In genomic region chr11:96314671-96315343, GRCm38 (mm10) we compare ENCODE assay signal across 7 mouse cellular contexts. TPM values are rescaled to one million over a fixed set of nuclear protein-coding genes. Genes with fewer than 3 reads are reported as not detected.
DNase-seq lines count a peak whose midpoint lies in the region; ATAC-seq and TF ChIP-seq lines count a peak whose summit lies in the region.

No protein-coding gene starts in this region.

- no peak for ATAC-seq in heart, embryonic 14.5 days (ENCODE audit: insufficient number of reproducible peaks, insufficient read depth, low FRiP score, low read depth)
- ATAC-seq in kidney, postnatal 0 days (replicated peaks; ENCODE audit: low FRiP score, low read depth) = no peak
- no peak for ATAC-seq in midbrain, embryonic 11.5 days (ENCODE audit: low FRiP score)

- WGBS in heart, embryonic 14.5 days = 2% methylated on average over 34 of the region's 34 CpGs
- 4% methylated on average over 34 of the region's 34 CpGs for WGBS in kidney, postnatal 0 days
- 9% methylated on average over 33 of the region's 34 CpGs for WGBS in macrophage (ENCODE audit: missing documents)
- under 1% methylated on average over 34 of the region's 34 CpGs for WGBS in midbrain, embryonic 11.5 days

- H3K27me3 ChIP-seq in heart, embryonic 14.5 days (ENCODE audit: control insufficient read depth, insufficient read depth, low read length) = peaks cover 98% of the 10 kb centered on the region
- no peaks in the 10 kb centered on the region for H3K27me3 ChIP-seq in kidney, postnatal 0 days (ENCODE audit: insufficient read depth, low read length)
- peaks cover 100% of the 10 kb centered on the region for H3K27me3 ChIP-seq in midbrain, embryonic 11.5 days (ENCODE audit: control insufficient read depth, insufficient read depth, low read length)

- DNase-seq in adrenal gland, postnatal 10 days = peak; percentile 71
- DNase-seq in kidney, postnatal 0 days (ENCODE audit: low spot score) = no peak
- DNase-seq in cerebellum, adult 18-20 months = no peak
- no peak for DNase-seq in midbrain, embryonic 11.5 days (ENCODE audit: low spot score, missing footprints)
- no peak for DNase-seq in cerebellum, adult 11 months

- peaks cover 14% of the 10 kb centered on the region; the same call in 1 of the 2 replicates for H3K79me2 ChIP-seq in macrophage (ENCODE audit: inconsistent target)

- H3K27ac ChIP-seq in heart, embryonic 14.5 days (replicated peaks in 1 of 2; ENCODE audit: control insufficient read depth in 1 of 2, insufficient read depth in 1 of 2, low read depth in 2 of 2, low read length in 2 of 2) = no peak overlapping the region
- peak overlapping the region; percentile 99 for H3K27ac ChIP-seq in kidney, postnatal 0 days
- H3K27ac ChIP-seq in macrophage = no peak overlapping the region
- no peak overlapping the region for H3K27ac ChIP-seq in midbrain, embryonic 11.5 days (ENCODE audit: low read depth, low read length)

- H3K36me3 ChIP-seq in heart, embryonic 14.5 days (ENCODE audit: control insufficient read depth, insufficient read depth, low read length) = no peaks in the 10 kb centered on the region
- no peaks in the 10 kb centered on the region for H3K36me3 ChIP-seq in kidney, postnatal 0 days (ENCODE audit: insufficient read depth, low read length)
- no peaks in the 10 kb centered on the region for H3K36me3 ChIP-seq in macrophage (ENCODE audit: inconsistent target)
- H3K36me3 ChIP-seq in midbrain, embryonic 11.5 days (ENCODE audit: control insufficient read depth, insufficient read depth, low read length) = no peaks in the 10 kb centered on the region

- no peak overlapping the region; the same call in 1 of the 2 replicates for H3K9ac ChIP-seq in heart, embryonic 14.5 days (ENCODE audit: low read length)
- peak overlapping the region; percentile 98 for H3K9ac ChIP-seq in kidney, postnatal 0 days (ENCODE audit: low read depth, low read length)
- no peak overlapping the region for H3K9ac ChIP-seq in midbrain, embryonic 11.5 days (ENCODE audit: low read length)

- H3K4me3 ChIP-seq in heart, embryonic 14.5 days (ENCODE audit: control insufficient read depth in 1 of 2, insufficient read depth in 1 of 2, low read depth in 1 of 2, low read length in 2 of 2) = peak overlapping the region; percentile 22 to 25; a peak in 3 of 4 replicates
- H3K4me3 ChIP-seq in kidney, postnatal 0 days (replicated peaks; ENCODE audit: low read depth, low read length) = peak overlapping the region; percentile 83
- H3K4me3 ChIP-seq in macrophage (ENCODE audit: inconsistent target) = peak overlapping the region; percentile 34
- no peak overlapping the region for H3K4me3 ChIP-seq in midbrain, embryonic 11.5 days (ENCODE audit: low read depth, low read length)

- H3K4me1 ChIP-seq in heart, embryonic 14.5 days (ENCODE audit: control insufficient read depth in 2 of 2, insufficient read depth in 2 of 2, low read length in 2 of 2) = 0 out of 4 replicates have a peak, but pooled peaks cover 0 to 7% of the 10 kb centered on the region in 2 experiments
- peaks cover 24% of the 10 kb centered on the region for H3K4me1 ChIP-seq in kidney, postnatal 0 days (replicated peaks; ENCODE audit: insufficient read depth, low read length)
- H3K4me1 ChIP-seq in midbrain, embryonic 11.5 days (ENCODE audit: control insufficient read depth, insufficient read depth, low read length) = peaks cover 7% of the 10 kb centered on the region

- H3K9me3 ChIP-seq in heart, embryonic 14.5 days (ENCODE audit: control insufficient read depth, low read length) = no peaks in the 10 kb centered on the region
- no peaks in the 10 kb centered on the region for H3K9me3 ChIP-seq in kidney, postnatal 0 days (replicated peaks; ENCODE audit: low read length)
- H3K9me3 ChIP-seq in midbrain, embryonic 11.5 days (ENCODE audit: control insufficient read depth, low read length) = no peaks in the 10 kb centered on the region

- 0 out of 2 replicates have a peak, but pooled peaks have one; percentile 3 for TF ChIP-seq CTCF in kidney, postnatal 0 days (IDR thresholded peaks at IDR 0.05; ENCODE audit: low read depth)

- H3K4me2 ChIP-seq in heart, embryonic 14.5 days (ENCODE audit: low read length) = peak overlapping the region; percentile 35
- H3K4me2 ChIP-seq in kidney, postnatal 0 days (ENCODE audit: low read length) = peak overlapping the region; percentile 96
- no peak overlapping the region for H3K4me2 ChIP-seq in midbrain, embryonic 11.5 days

RNA-seq across cellular contexts. Expression of gene Hoxb4, which starts 3.3 kb away (rescaled TPM):
- total RNA-seq in adrenal gland, postnatal 10 days (2021) = 10 to 100 TPM in 1 of 2 experiments, 1 to 10 TPM in 1; 8.4 to 15.9 TPM
- polyA plus RNA-seq in heart, embryonic 14.5 days (2014; fragmentation: Nextera tagmentation; extraction: Ambion mirVana) = 0.09 and 0.15 TPM in 2 replicates
- 3.6 and 3.8 TPM in 2 replicates for polyA plus RNA-seq in kidney, postnatal 0 days (2015; fragmentation: Nextera tagmentation; extraction: Ambion mirVana)
- total RNA-seq in macrophage (2018; cell fraction: chromatin; rRNA removed) = 10 to 100 TPM in 12 of 26 experiments, 1 to 10 TPM in 14; 3.7 to 24.5 (median 9.3) TPM
- total RNA-seq in macrophage (2018; cell fraction: cytosol; rRNA removed) = 1 to 10 TPM; 1.5 to 5.3 (median 3.4) TPM
- total RNA-seq in macrophage (2018; cell fraction: nucleus; rRNA removed) = 10 to 100 TPM in 16 of 26 experiments, 1 to 10 TPM in 10; 6.3 to 26.9 (median 10.9) TPM
- 3.3 to 7.4 TPM (median 4.1 TPM) in 3 replicates for polyA plus RNA-seq in macrophage (2018)
- not detected in 2 replicates for polyA plus RNA-seq in midbrain, embryonic 11.5 days (2014; fragmentation: Nextera tagmentation; extraction: Ambion mirVana)

RNA-seq across cellular contexts. Expression of gene Hoxb3, which starts 8.3 kb away (rescaled TPM):
- 10 to 100 TPM; 13.7 to 24.8 TPM for total RNA-seq in adrenal gland, postnatal 10 days (2021)
- polyA plus RNA-seq in heart, embryonic 14.5 days (2014; fragmentation: Nextera tagmentation; extraction: Ambion mirVana) = 0.31 and 0.43 TPM in 2 replicates
- polyA plus RNA-seq in kidney, postnatal 0 days (2015; fragmentation: Nextera tagmentation; extraction: Ambion mirVana) = 3.9 and 4.2 TPM in 2 replicates
- 10 to 100 TPM in 7 of 26 experiments, 1 to 10 TPM in 18, under 1 TPM in 1; 1.00 to 21.5 (median 7.7) TPM for total RNA-seq in macrophage (2018; cell fraction: chromatin; rRNA removed)
- total RNA-seq in macrophage (2018; cell fraction: cytosol; rRNA removed) = 1 to 10 TPM in 7 of 26 experiments, under 1 TPM in 19; 0.27 to 1.5 (median 0.78) TPM
- total RNA-seq in macrophage (2018; cell fraction: nucleus; rRNA removed) = 10 to 100 TPM in 4 of 26 experiments, 1 to 10 TPM in 20, under 1 TPM in 2; 0.71 to 20.7 (median 4.8) TPM
- polyA plus RNA-seq in macrophage (2018) = 0.95 to 1.2 TPM (median 1.1 TPM) in 3 replicates
- polyA plus RNA-seq in midbrain, embryonic 11.5 days (2014; fragmentation: Nextera tagmentation; extraction: Ambion mirVana) = not detected in 2 replicates

RNA-seq across cellular contexts. Expression of gene Hoxb5, which starts 11.7 kb away (rescaled TPM):
- total RNA-seq in adrenal gland, postnatal 10 days (2021) = 10 to 100 TPM; 12.1 to 17.1 TPM
- polyA plus RNA-seq in heart, embryonic 14.5 days (2014; fragmentation: Nextera tagmentation; extraction: Ambion mirVana) = 0.27 TPM in 1 of 2 replicates, not detected in the other
- polyA plus RNA-seq in kidney, postnatal 0 days (2015; fragmentation: Nextera tagmentation; extraction: Ambion mirVana) = 10.2 and 12.9 TPM in 2 replicates
- total RNA-seq in macrophage (2018; cell fraction: chromatin; rRNA removed) = under 1 TPM in 2 of 26 experiments, not detected in 24; 0.42 to 0.54 TPM
- total RNA-seq in macrophage (2018; cell fraction: cytosol; rRNA removed) = not detected
- under 1 TPM in 1 of 26 experiments, not detected in 25; 0.48 TPM for total RNA-seq in macrophage (2018; cell fraction: nucleus; rRNA removed)
- not detected in 3 replicates for polyA plus RNA-seq in macrophage (2018)
- polyA plus RNA-seq in midbrain, embryonic 11.5 days (2014; fragmentation: Nextera tagmentation; extraction: Ambion mirVana) = not detected in 2 replicates

RNA-seq across cellular contexts. Expression of gene Hoxb6, which starts 22.5 kb away (rescaled TPM):
- total RNA-seq in adrenal gland, postnatal 10 days (2021) = 10 to 100 TPM; 23.6 to 29.8 TPM
- not detected in 2 replicates for polyA plus RNA-seq in heart, embryonic 14.5 days (2014; fragmentation: Nextera tagmentation; extraction: Ambion mirVana)
- 45.0 and 47.8 TPM in 2 replicates for polyA plus RNA-seq in kidney, postnatal 0 days (2015; fragmentation: Nextera tagmentation; extraction: Ambion mirVana)
- total RNA-seq in macrophage (2018; cell fraction: chromatin; rRNA removed) = 1 to 10 TPM in 1 of 26 experiments, under 1 TPM in 1, not detected in 24; 0.66 to 1.1 TPM
- total RNA-seq in macrophage (2018; cell fraction: cytosol; rRNA removed) = not detected
- under 1 TPM in 1 of 26 experiments, not detected in 25; 0.92 TPM for total RNA-seq in macrophage (2018; cell fraction: nucleus; rRNA removed)
- polyA plus RNA-seq in macrophage (2018) = not detected in 3 replicates
- polyA plus RNA-seq in midbrain, embryonic 11.5 days (2014; fragmentation: Nextera tagmentation; extraction: Ambion mirVana) = not detected in 2 replicates

RNA-seq across cellular contexts. Expression of gene Hoxb7, which starts 28.4 kb away (rescaled TPM):
- 10 to 100 TPM; 27.3 to 27.7 TPM for total RNA-seq in adrenal gland, postnatal 10 days (2021)
- polyA plus RNA-seq in heart, embryonic 14.5 days (2014; fragmentation: Nextera tagmentation; extraction: Ambion mirVana) = 0.36 TPM in 1 of 2 replicates, not detected in the other
- 56.1 and 58.9 TPM in 2 replicates for polyA plus RNA-seq in kidney, postnatal 0 days (2015; fragmentation: Nextera tagmentation; extraction: Ambion mirVana)
- total RNA-seq in macrophage (2018; cell fraction: chromatin; rRNA removed) = under 1 TPM in 1 of 26 experiments, not detected in 25; 0.54 TPM
- under 1 TPM in 1 of 26 experiments, not detected in 25; 0.11 TPM for total RNA-seq in macrophage (2018; cell fraction: cytosol; rRNA removed)
- total RNA-seq in macrophage (2018; cell fraction: nucleus; rRNA removed) = not detected
- not detected in 3 replicates for polyA plus RNA-seq in macrophage (2018)
- not detected in 2 replicates for polyA plus RNA-seq in midbrain, embryonic 11.5 days (2014; fragmentation: Nextera tagmentation; extraction: Ambion mirVana)
